Mouse (Mus musculus) lung, postnatal 0 days (tissue): ENCODE data around the gene Ctc1. TPM values are rescaled to one million over a fixed set of nuclear protein-coding genes. Genes with fewer than 3 reads are reported as not detected.
"Not testable (repeated sequence)": the region's sequence is repeated elsewhere in the genome, so short reads cannot be mapped to it uniquely, and the experiment has no call there.

ENCODE experiments used
- ATAC-seq: fragments of 200-750 bp; cut with Nextera tagmentation; 2 replicates; pipeline ENCODE4 v1.8.0; 2017; ENCODE audit warnings: moderate library complexity
- DNase-seq: peaks from one replicate; pipeline ENCODE4 v3.0.0-alpha.2; 2016; ENCODE audit warnings: low spot score
- H3K27ac ChIP-seq: fragments of 300-500 bp; sonication (generic); 2 replicates; pipeline ENCODE4 v1.5.1; 2014; ENCODE audit warnings: antibody characterized with exemption, mild to moderate bottlenecking, low read length, mixed read lengths
- H3K27me3 ChIP-seq: fragments of 300-500 bp; sonication (generic); replicated peaks from 2 replicates; pipeline ENCODE4 v1.6.1; 2014; ENCODE audit warnings: low read length, mixed read lengths; ENCODE audit not compliant: insufficient read depth
- H3K36me3 ChIP-seq: fragments of 300-500 bp; sonication (generic); 2 replicates; pipeline ENCODE4 v1.6.1; 2014; ENCODE audit warnings: low read length, mixed read lengths; ENCODE audit not compliant: insufficient read depth
- H3K4me1 ChIP-seq: fragments of 300-500 bp; sonication (generic); 2 replicates; pipeline ENCODE4 v1.6.1; 2014; ENCODE audit warnings: antibody characterized with exemption, low read depth, low read length, mixed read lengths; ENCODE audit not compliant: insufficient read depth
- H3K4me2 ChIP-seq: fragments of 300-500 bp; sonication (generic); replicated peaks from 2 replicates; pipeline ENCODE4 v1.6.1; 2014; ENCODE audit warnings: low read depth, mild to moderate bottlenecking, low read length, moderate library complexity, mixed read lengths
- H3K4me3 ChIP-seq: fragments of 300-500 bp; sonication (generic); 2 replicates; pipeline ENCODE4 v1.5.1; 2014; ENCODE audit warnings: low read depth, low read length
- H3K9ac ChIP-seq: fragments of 300-500 bp; sonication (generic); replicated peaks from 2 replicates; pipeline ENCODE4 v1.6.1; 2014; ENCODE audit warnings: low read depth, mild to moderate bottlenecking
- H3K9me3 ChIP-seq: fragments of 300-500 bp; sonication (generic); 2 replicates; pipeline ENCODE4 v1.6.1; 2016; ENCODE audit warnings: low read length, mixed read lengths
- CTCF ChIP-seq: IDR thresholded peaks from 2 replicates; pipeline ENCODE4 v1.5.1; 2016; ENCODE audit warnings: antibody characterized with exemption, mild to moderate bottlenecking
- EP300 ChIP-seq: IDR thresholded peaks from 2 replicates; pipeline ENCODE4 v1.6.1; 2016; ENCODE audit warnings: antibody characterized with exemption, mild to moderate bottlenecking, control low read depth
- WGBS: fragments of 180-500 bp; shearing (Covaris S2); extraction: QIAGEN DNeasy Blood & Tissue Kit; methylation state at CpG from one replicate; pipeline ENCODE4 v1.1.7; 2014; 5-methylcytosine and 5-hydroxymethylcytosine counted together
- polyA plus RNA-seq: library from polyadenylated mRNA; unstranded; fragments of >200 nt; fragmentation: Nextera tagmentation; extraction: Ambion mirVana; gene quantifications from 2 replicates; pipeline ENCODE4 v1.2.1, GENCODE M21; 2015

Gene Ctc1
- polyA plus RNA-seq, 1 experiment from 2014 or later: 12.3 TPM

GRCm38 (mm10) chr11:69005193-69005592 lies 10.5 kb upstream of the Ctc1 start:
- no peaks in the 10 kb centered on the region for H3K4me1 ChIP-seq
- ATAC-seq (no peak), DNase-seq (no peak)
- no peaks in the 10 kb centered on the region for H3K9me3 ChIP-seq
- no peak overlapping the region for H3K9ac ChIP-seq
- no peak overlapping the region for H3K27ac ChIP-seq
- TF ChIP-seq EP300 (no peak), CTCF (no peak)
- 83% methylated on average over 7 of the region's 7 CpGs for whole genome bisulfite sequencing
- H3K4me3 ChIP-seq: no peak overlapping the region
- no peak overlapping the region for H3K4me2 ChIP-seq
- H3K36me3 ChIP-seq: peaks cover 11% of the 10 kb centered on the region; the same call in 1 of the 2 replicates
- H3K27me3 ChIP-seq: no peaks in the 10 kb centered on the region

- not testable (repeated sequence) for H3K36me3 ChIP-seq, H3K4me3 ChIP-seq, H3K9me3 ChIP-seq, H3K9ac ChIP-seq, H3K4me1 ChIP-seq, ATAC-seq, H3K4me2 ChIP-seq, H3K27me3 ChIP-seq, DNase-seq, H3K27ac ChIP-seq
Measured at GRCm38 (mm10) chr11:69006575-69006974, 9.1 kb upstream of the Ctc1 start.

- no peaks in the 10 kb centered on the region for H3K9me3 ChIP-seq
- H3K9ac ChIP-seq: peak within 1 kb of the TSS; percentile 24; the same call in 1 of the 2 replicates
- no peaks in the 10 kb centered on the region for H3K36me3 ChIP-seq
- no peaks in the 10 kb centered on the region for H3K27me3 ChIP-seq
- no peaks in the 10 kb centered on the region for H3K4me1 ChIP-seq
- 0 out of 2 replicates have a peak within 1 kb of the TSS, but pooled peaks have one; percentile 14 for H3K27ac ChIP-seq
- peak within 1 kb of the TSS; percentile 50 for H3K4me3 ChIP-seq
- WGBS: 9% methylated on average over 38 of the region's 38 CpGs
- TF ChIP-seq CTCF: no peak
- TF ChIP-seq EP300: no peak
- peak within 1 kb of the TSS; percentile 65 for H3K4me2 ChIP-seq
- ATAC-seq: peak; percentile 82
- DNase-seq: peak; percentile 91
Measured at GRCm38 (mm10) chr11:69008182-69009121, 7.3 kb upstream of the Ctc1 start, which contains the start of gene Pfas. TSS of gene Pfas (minus strand) at chr11:69008460.

DNA sequence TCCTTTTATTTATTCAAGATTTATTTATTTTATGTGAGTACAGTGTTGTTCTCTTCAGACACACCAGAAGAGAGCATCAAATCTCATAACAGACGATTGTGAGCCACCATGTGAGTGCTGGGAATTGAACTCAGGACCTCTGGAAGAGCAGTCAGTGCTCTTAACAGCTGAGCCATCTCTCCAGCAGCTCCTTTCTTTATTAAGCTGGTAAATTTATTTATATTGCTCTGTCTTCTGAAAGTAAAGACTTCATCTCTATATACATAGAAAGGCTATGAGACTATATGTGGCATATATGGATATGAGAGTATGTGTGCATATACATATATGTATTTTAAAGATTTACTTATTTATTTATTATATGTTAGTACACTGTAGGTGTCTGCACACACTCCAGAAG lies 6.2 kb upstream of the Ctc1 start:
- Histone ChIP-seq H3K36me3 (no peaks in the 10 kb centered on the region), H3K27me3 (no peaks in the 10 kb centered on the region), H3K4me2 (no peak overlapping the region), H3K9me3 (no peaks in the 10 kb centered on the region), H3K27ac (no peak overlapping the region), H3K4me1 (no peaks in the 10 kb centered on the region), H3K9ac (no peak overlapping the region), H3K4me3 (no peak overlapping the region)
- 65% methylated on average over 1 of the region's 1 CpGs for WGBS
- no peak for ATAC-seq
- TF ChIP-seq EP300 (no peak), CTCF (no peak)
- no peak for DNase-seq

DNA sequence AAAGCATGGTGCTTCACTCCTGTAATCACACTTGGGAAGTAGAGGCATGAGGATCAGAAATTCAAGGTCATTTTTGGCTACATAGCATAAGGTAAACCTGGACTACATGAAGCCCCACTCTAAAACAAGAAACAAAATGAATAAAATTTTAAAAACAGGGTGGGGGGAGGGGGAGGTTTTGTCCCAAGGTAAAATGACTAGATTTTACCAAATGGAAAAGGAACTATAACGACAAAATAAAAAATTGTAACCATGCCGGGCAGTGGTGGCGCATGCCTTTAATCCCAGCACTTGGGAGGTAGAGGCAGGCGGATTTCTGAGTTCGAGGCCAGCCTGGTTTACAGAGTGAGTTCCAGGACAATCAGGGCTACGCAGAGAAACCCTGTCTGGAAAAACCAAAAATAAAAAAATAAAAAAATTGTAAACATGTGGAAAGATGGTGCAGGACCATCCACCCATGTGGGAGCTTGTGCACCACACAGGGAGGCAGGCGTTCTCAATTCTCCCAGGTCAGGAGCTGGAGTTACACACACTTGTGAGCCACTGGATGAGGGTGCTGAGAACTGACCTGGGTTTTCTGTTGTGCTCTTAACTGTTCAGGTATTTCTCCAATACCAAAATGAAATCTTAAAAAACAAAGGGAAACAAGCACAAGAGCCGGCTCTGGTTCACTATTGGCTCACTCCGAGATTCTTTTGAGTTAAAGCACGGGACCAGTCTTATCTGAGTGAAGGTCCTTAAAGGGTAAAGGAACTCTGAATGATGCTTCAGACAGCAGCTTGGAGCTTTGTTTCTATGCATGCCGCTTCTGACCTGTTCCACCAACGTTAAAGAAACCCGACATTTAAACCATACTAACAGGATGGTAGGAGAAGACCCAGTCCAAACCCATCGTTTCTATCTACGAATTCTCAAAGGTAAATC lies 5.0 kb upstream of the Ctc1 start:
- no peak overlapping the region for H3K9ac ChIP-seq
- H3K27ac ChIP-seq: no peak overlapping the region

DNA sequence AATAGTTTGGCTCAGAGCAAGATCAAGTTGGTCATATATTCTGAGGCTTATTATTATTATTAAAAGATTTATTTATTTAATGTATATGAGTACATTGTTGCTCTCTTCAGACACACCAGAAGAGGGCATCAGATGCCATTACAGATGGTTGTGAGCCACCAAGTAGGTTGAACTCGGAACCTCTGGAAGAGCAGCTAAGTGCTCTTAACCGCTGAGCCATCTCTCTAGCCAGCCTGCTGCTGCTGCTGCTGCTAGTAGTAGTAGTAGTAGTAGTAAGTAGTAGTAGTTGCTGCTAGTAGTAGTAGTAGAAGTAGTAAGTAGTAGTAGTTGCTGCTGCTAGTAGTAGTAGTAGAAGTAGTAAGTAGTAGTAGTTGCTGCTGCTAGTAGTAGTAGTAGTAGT lies 4.3 kb upstream of the Ctc1 start:
- peak; percentile 24; the same call in 1 of the 2 replicates for TF ChIP-seq CTCF
- not testable (repeated sequence) for H3K4me1 ChIP-seq, H3K9ac ChIP-seq, H3K9me3 ChIP-seq, ATAC-seq, DNase-seq, H3K36me3 ChIP-seq, H3K27me3 ChIP-seq
- Histone ChIP-seq H3K27ac (peak overlapping the region; percentile 76; the same call in 1 of the 2 replicates), H3K4me2 (peak overlapping the region; percentile 78), H3K4me3 (peak overlapping the region; percentile 51; the same call in 1 of the 2 replicates)
- 53% methylated on average over 2 of the region's 2 CpGs for WGBS

More for the DNA sequence above, 5.0 kb upstream of the Ctc1 start:
- ATAC-seq: no peak
- Histone ChIP-seq H3K4me3 (no peak overlapping the region), H3K36me3 (no peaks in the 10 kb centered on the region), H3K27me3 (no peaks in the 10 kb centered on the region), H3K4me1 (no peaks in the 10 kb centered on the region), H3K9me3 (no peaks in the 10 kb centered on the region), H3K4me2 (no peak overlapping the region)
- WGBS: 76% methylated on average over 15 of the region's 15 CpGs
- no peak for TF ChIP-seq EP300
- no peak for TF ChIP-seq CTCF
- peak; percentile 17 for DNase-seq
